Mouse (Mus musculus): Measurements from ENCODE around the gene Arfgef2.

GRCm38 (mm10) chr2:166800473-166800857, 4.9 kb upstream of the Arfgef2 start:
- TF ChIP-seq CTCF (IDR thresholded peaks at IDR 0.05; ENCODE audit: low read depth, low read length) (no peak), EP300 (IDR thresholded peaks at IDR 0.05; ENCODE audit: insufficient read depth, low read depth, low read length) (no peak), POLR2A (IDR thresholded peaks at IDR 0.05; ENCODE audit: insufficient read depth, low read length) (no peak)
